Mouse (Mus musculus): Measurements from ENCODE around the gene Gm10409. TPM values are rescaled to one million over a fixed set of nuclear protein-coding genes. Genes with fewer than 3 reads are reported as not detected.
"Not testable (repeated sequence)": the region's sequence is repeated elsewhere in the genome, so short reads cannot be mapped to it uniquely, and the experiment has no call there.

Gm10409 gene
- total RNA-seq (2021), result 1 to 10 TPM; 2.7 to 2.8 TPM

DNA sequence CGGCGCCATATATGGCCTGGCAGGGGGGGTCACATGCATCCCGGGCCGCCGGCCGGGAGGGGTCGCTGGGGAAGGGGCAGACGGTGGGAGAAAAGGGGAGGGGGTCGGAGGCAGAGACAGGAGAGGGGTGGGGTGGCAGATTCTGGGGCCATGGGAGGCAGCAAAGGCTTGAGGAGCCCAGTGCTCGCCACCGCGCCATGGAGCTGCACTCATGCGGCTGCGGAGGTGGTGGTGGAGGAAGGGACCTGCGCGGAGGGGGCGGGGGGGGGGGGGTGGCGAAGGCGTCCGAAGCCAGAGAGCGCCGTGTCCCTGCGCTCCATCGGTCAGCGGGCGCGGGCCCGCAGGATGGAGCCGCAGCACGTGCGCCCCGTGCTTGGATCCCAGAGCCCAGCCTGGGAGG lies at the start of gene Gm10409:
Gm10409 (plus strand) TSS at position 301 of the 400 bp plus-strand sequence.
- not testable (repeated sequence) for DNase-seq

DNA sequence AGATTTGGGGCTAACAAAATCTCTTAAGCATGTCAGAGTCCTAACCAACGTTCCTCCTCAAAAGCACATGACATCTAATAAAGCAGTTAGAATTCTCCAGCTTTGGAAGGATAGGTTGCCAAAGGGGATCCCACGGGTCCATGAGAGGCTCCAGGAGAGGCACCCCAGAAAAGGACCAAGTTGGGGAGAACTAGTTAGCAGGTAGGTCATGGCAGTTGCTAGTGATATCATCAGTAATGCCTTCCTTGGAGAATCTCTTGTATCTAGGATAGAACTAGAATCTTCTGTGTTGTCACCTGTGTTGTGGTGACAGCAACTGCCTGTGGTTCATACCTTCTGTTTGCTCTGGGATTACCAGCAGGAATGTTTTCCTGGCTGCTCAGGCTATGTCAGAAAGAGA lies 17.6 kb upstream of the Gm10409 start, which contains the start of gene Gm10413:
Gm10413 (plus strand) TSS at position 301 of the 400 bp plus-strand sequence.
- DNase-seq, result not testable (repeated sequence)

- not testable (repeated sequence) for DNase-seq
Measured at GRCm38 (mm10) chr14:3427803-3428202, 15.4 kb downstream of the Gm10409 start, which contains the start of gene Gm3005. Gene Gm3005, plus strand, starts transcription at chr14:3428103.

- not testable (repeated sequence) for DNase-seq
Measured at GRCm38 (mm10) chr14:3449079-3449478, 36.7 kb downstream of the Gm10409 start, which contains the start of gene Gm10408. Gene Gm10408, plus strand, starts transcription at chr14:3449379.

Other genes starting within 250 kb of the Gm10409 start
- gene Gm5795, start 224.4 kb upstream of the Gm10409 start, total RNA-seq (2021), result not detected
- gene D830030K20Rik, start 204.1 kb upstream of the Gm10409 start, total RNA-seq (2021), result 1 to 10 TPM; 5.4 to 6.0 TPM
- under 1 TPM in 1 of 2 experiments, not detected in 1; 0.43 TPM for gene Gm2956, start 80.0 kb upstream of the Gm10409 start, total RNA-seq (2021)
- not detected for gene Gm10413, start 17.5 kb upstream of the Gm10409 start, total RNA-seq (2021)
- under 1 TPM; 0.40 to 0.70 TPM for gene Gm3005, start 15.5 kb downstream of the Gm10409 start, total RNA-seq (2021)
- not detected for gene Gm10408, start 36.8 kb downstream of the Gm10409 start, total RNA-seq (2021)
- not detected for gene Gm3012, start 221.9 kb downstream of the Gm10409 start, total RNA-seq (2021)
- 1 to 10 TPM; 2.7 to 2.8 TPM for gene Gm3020, start 239.4 kb downstream of the Gm10409 start, total RNA-seq (2021)

Data from layer of hippocampus, postnatal 36 days (tissue).